Mouse (Mus musculus): ENCODE measurements around the gene Dclre1b. TPM values are rescaled to one million over a fixed set of nuclear protein-coding genes. Genes with fewer than 3 reads are reported as not detected.

Gene Dclre1b
- polyA plus RNA-seq, 1 experiment from 2014 or later, result 50.9 TPM

- peak; percentile 84 for DNase-seq (ENCODE audit: low spot score)
Observed at GRCm38 (mm10) chr3:103774009-103774408, 35.2 kb downstream of the Dclre1b start.

- no peak for DNase-seq (ENCODE audit: low spot score)
Observed at GRCm38 (mm10) chr3:103773508-103773907, 35.7 kb downstream of the Dclre1b start.

GRCm38 (mm10) chr3:103772846-103773245 is 36.4 kb downstream of the Dclre1b start:
- peak; percentile 24 for DNase-seq (ENCODE audit: low spot score)

- DNase-seq (ENCODE audit: low spot score), result no peak
Observed at GRCm38 (mm10) chr3:103771531-103772130, 37.6 kb downstream of the Dclre1b start.

GRCm38 (mm10) chr3:103766789-103767188 is 42.5 kb downstream of the Dclre1b start:
- DNase-seq (ENCODE audit: low spot score), result no peak

GRCm38 (mm10) chr3:103759261-103759970 is 49.8 kb downstream of the Dclre1b start:
- no peak for DNase-seq (ENCODE audit: low spot score)

- no peak for DNase-seq (ENCODE audit: low spot score)
Observed at GRCm38 (mm10) chr3:103758456-103758855, 50.8 kb downstream of the Dclre1b start.

GRCm38 (mm10) chr3:103756920-103757319 is 52.3 kb downstream of the Dclre1b start:
- no peak for DNase-seq (ENCODE audit: low spot score)

GRCm38 (mm10) chr3:103755351-103755750 is 53.9 kb downstream of the Dclre1b start:
- DNase-seq (ENCODE audit: low spot score), result no peak

GRCm38 (mm10) chr3:103751558-103751957 is 57.7 kb downstream of the Dclre1b start:
- no peak for DNase-seq (ENCODE audit: low spot score)

Other genes starting within 250 kb of the Dclre1b start
- gene Syt6, start 234.2 kb downstream of the Dclre1b start, polyA plus RNA-seq (2015; fragmentation: Nextera tagmentation; extraction: Ambion mirVana), result 0.05 TPM in 1 of 2 replicates, not detected in the other
- gene Atg4a-ps, start 163.4 kb downstream of the Dclre1b start, polyA plus RNA-seq (2015; fragmentation: Nextera tagmentation; extraction: Ambion mirVana), result 0.24 and 0.42 TPM in 2 replicates
- gene Olfml3, start 71.4 kb downstream of the Dclre1b start, polyA plus RNA-seq (2015; fragmentation: Nextera tagmentation; extraction: Ambion mirVana), result 2.4 and 2.9 TPM in 2 replicates
- not detected in 2 replicates for gene Gm10964, start 70.1 kb downstream of the Dclre1b start, polyA plus RNA-seq (2015; fragmentation: Nextera tagmentation; extraction: Ambion mirVana)
- gene Hipk1, start 17.9 kb downstream of the Dclre1b start, polyA plus RNA-seq (2015; fragmentation: Nextera tagmentation; extraction: Ambion mirVana), result 19.9 and 24.5 TPM in 2 replicates
- 24.8 and 26.4 TPM in 2 replicates for gene Ap4b1, start 76 bp upstream of the Dclre1b start, polyA plus RNA-seq (2015; fragmentation: Nextera tagmentation; extraction: Ambion mirVana)
- 0.19 and 0.29 TPM in 2 replicates for gene Gm43064, start 129 bp upstream of the Dclre1b start, polyA plus RNA-seq (2015; fragmentation: Nextera tagmentation; extraction: Ambion mirVana)
- gene Bcl2l15, start 23.2 kb upstream of the Dclre1b start, polyA plus RNA-seq (2015; fragmentation: Nextera tagmentation; extraction: Ambion mirVana), result 1.1 and 2.4 TPM in 2 replicates
- 59.5 and 64.6 TPM in 2 replicates for gene Ptpn22, start 50.4 kb upstream of the Dclre1b start, polyA plus RNA-seq (2015; fragmentation: Nextera tagmentation; extraction: Ambion mirVana)
- 18.6 and 22.2 TPM in 2 replicates for gene Rsbn1, start 104.7 kb upstream of the Dclre1b start, polyA plus RNA-seq (2015; fragmentation: Nextera tagmentation; extraction: Ambion mirVana)
- gene Phtf1, start 158.7 kb upstream of the Dclre1b start, polyA plus RNA-seq (2015; fragmentation: Nextera tagmentation; extraction: Ambion mirVana), result 38.9 and 43.8 TPM in 2 replicates

All from thymus, postnatal 0 days (tissue).